In the genomic region with DNA sequence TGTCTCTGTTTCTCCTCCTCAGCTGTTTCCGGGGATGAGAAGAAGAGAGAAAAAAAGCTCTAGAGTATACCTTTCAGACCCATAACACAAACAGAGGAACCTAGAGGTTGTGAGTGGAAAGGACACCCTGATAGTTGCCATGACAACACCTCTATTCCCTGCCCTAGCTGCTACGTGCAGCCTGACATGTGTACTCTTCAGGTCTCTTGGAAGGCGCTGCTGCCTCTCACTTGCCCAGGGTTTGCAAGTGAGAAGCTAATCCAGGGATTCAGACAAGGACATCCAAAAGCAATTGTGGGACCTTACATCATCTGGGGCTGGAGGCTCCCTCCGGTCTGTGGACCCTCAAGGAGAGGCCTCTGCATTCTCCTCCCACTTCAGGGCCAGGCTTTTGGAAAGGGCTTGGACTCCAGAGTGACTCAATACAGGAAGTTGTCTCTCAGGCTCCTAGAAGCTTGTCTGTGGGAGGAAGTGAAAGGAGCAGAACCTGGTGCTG, we compare ENCODE assay signal across 8 mouse cellular contexts. TPM values are rescaled to one million over a fixed set of nuclear protein-coding genes. Genes with fewer than 3 reads are reported as not detected.
DNase-seq lines count a peak whose midpoint lies in the region; ATAC-seq and TF ChIP-seq lines count a peak whose summit lies in the region.

No protein-coding gene starts in this region.

- no peaks in the 10 kb centered on the region for H3K27me3 ChIP-seq in embryonic facial prominence, embryonic 15.5 days
- no peaks in the 10 kb centered on the region for H3K27me3 ChIP-seq in liver, postnatal 0 days (ENCODE audit: insufficient read depth, low read length)

- H3K4me3 ChIP-seq in embryonic facial prominence, embryonic 15.5 days (replicated peaks): no peak overlapping the region
- H3K4me3 ChIP-seq in liver, postnatal 0 days (ENCODE audit: low read depth, low read length): no peak overlapping the region

- no peaks in the 10 kb centered on the region for H3K36me3 ChIP-seq in embryonic facial prominence, embryonic 15.5 days
- H3K36me3 ChIP-seq in liver, postnatal 0 days (replicated peaks; ENCODE audit: insufficient read depth, low read length): no peaks in the 10 kb centered on the region

- WGBS in embryonic facial prominence, embryonic 15.5 days: 39% methylated on average over 4 of the region's 4 CpGs
- 9% methylated on average over 4 of the region's 4 CpGs for WGBS in liver, postnatal 0 days (ENCODE audit: insufficient replicate concordance)

- no peaks in the 10 kb centered on the region for H3K4me1 ChIP-seq in embryonic facial prominence, embryonic 15.5 days
- H3K4me1 ChIP-seq in liver, postnatal 0 days (ENCODE audit: insufficient read depth): peaks cover 18% of the 10 kb centered on the region

- DNase-seq in heart, adult 18-20 months: peak; percentile 27 to 31
- DNase-seq in heart, adult 8-10 months (ENCODE audit: low spot score): no peak
- DNase-seq in CD4-positive helper T cell, adult 2 months (ENCODE audit: low read depth, low spot score): peak; percentile 36
- peak; percentile 24 for DNase-seq in liver, postnatal 0 days
- no peak for DNase-seq in left cerebral cortex, adult 8-10 months (ENCODE audit: low spot score in 2 of 2)
- no peak for DNase-seq in cerebellum, adult 11-12 months
- DNase-seq in gastrocnemius, postnatal 10 days: no peak

- H3K27ac ChIP-seq in embryonic facial prominence, embryonic 15.5 days (replicated peaks): no peak overlapping the region
- H3K27ac ChIP-seq in liver, postnatal 0 days (ENCODE audit: low read depth): peak overlapping the region; percentile 2; the same call in 1 of the 2 replicates

- ATAC-seq in embryonic facial prominence, embryonic 15.5 days (ENCODE audit: insufficient number of reproducible peaks, low FRiP score, low TSS enrichment, low read depth): 0 out of 2 replicates have a peak, but pooled peaks have one; percentile 54
- ATAC-seq in liver, postnatal 0 days: peak; percentile 72

- no peak overlapping the region for H3K4me2 ChIP-seq in embryonic facial prominence, embryonic 15.5 days (replicated peaks)
- H3K4me2 ChIP-seq in liver, postnatal 0 days (ENCODE audit: low read depth, low read length): no peak overlapping the region

- no peaks in the 10 kb centered on the region for H3K9me3 ChIP-seq in embryonic facial prominence, embryonic 15.5 days (replicated peaks)
- no peaks in the 10 kb centered on the region for H3K9me3 ChIP-seq in liver, postnatal 0 days (ENCODE audit: low read length)

- no peak for TF ChIP-seq EP300 in liver, postnatal 0 days (IDR thresholded peaks at IDR 0.05; ENCODE audit: low read depth)

- TF ChIP-seq CTCF in liver, postnatal 0 days (IDR thresholded peaks at IDR 0.05; ENCODE audit: low read depth): no peak

- H3K9ac ChIP-seq in embryonic facial prominence, embryonic 15.5 days: no peak overlapping the region
- no peak overlapping the region for H3K9ac ChIP-seq in liver, postnatal 0 days (replicated peaks)

RNA-seq across cellular contexts. Expression of gene Hk2, which starts 47.6 kb away (rescaled TPM):
- 100 to 1,000 TPM; 338 to 357 TPM for total RNA-seq in heart, adult 18-20 months (2021)
- 100 to 1,000 TPM; 393 to 406 (median 396) TPM for total RNA-seq in heart, adult 8-10 months (2022)
- 19.5 and 23.2 TPM in 2 replicates for polyA plus RNA-seq in embryonic facial prominence, embryonic 15.5 days (2015; fragmentation: Nextera tagmentation; extraction: Ambion mirVana)
- polyA plus RNA-seq in liver, postnatal 0 days (2015; fragmentation: Nextera tagmentation; extraction: Ambion mirVana): 3.0 and 3.3 TPM in 2 replicates
- 1 to 10 TPM; 3.0 to 8.0 (median 3.9) TPM for total RNA-seq in left cerebral cortex, adult 8-10 months (2022)
- 10 to 100 TPM; 50.0 to 61.7 TPM for total RNA-seq in gastrocnemius, postnatal 10 days (2021)

Comparison
In these comparisons a context has a peak if more than half of its experiments do, and no peak if none do; other contexts are left out.
1. DNase-seq: peak in heart, adult 18-20 months (2 of 2), CD4-positive helper T cell, adult 2 months (single experiment) and liver, postnatal 0 days (single experiment); none in heart, adult 8-10 months (single experiment), left cerebral cortex, adult 8-10 months (0 of 2), cerebellum, adult 11-12 months (single experiment) and gastrocnemius, postnatal 10 days (single experiment).
2. RNA of gene Hk2, which starts 47.6 kb away (total RNA-seq): 393 to 406 TPM in heart, adult 8-10 months, 338 to 357 TPM in heart, adult 18-20 months and 50.0 to 61.7 TPM in gastrocnemius, postnatal 10 days; 3.0 to 8.0 TPM in left cerebral cortex, adult 8-10 months; every median in the first group is over 4 times any median in the second.